Mouse (Mus musculus) forebrain, embryonic 10.5 days (tissue): ENCODE data around the gene Lgals2. TPM values are rescaled to one million over a fixed set of nuclear protein-coding genes. Genes with fewer than 3 reads are reported as not detected.

Experiments
- microRNA-seq: library from miRNA; unstranded; fragments of <30 nt; microRNA quantifications from one replicate; pipeline ENCODE4, GENCODE M21; 2017
- polyA plus RNA-seq: library from polyadenylated mRNA; unstranded; fragments of >200 nt; fragmentation: Nextera tagmentation; extraction: Ambion mirVana; gene quantifications from 2 replicates; pipeline ENCODE4 v1.2.1, GENCODE M21; 2016

Lgals2 gene
- polyA plus RNA-seq, 1 experiment from 2014 or later = not detected

Small RNA genes lying within 50 kb of the gene (microRNA-seq; reads per million reads assigned to microRNA genes)
- gene Mir6955 = not detected

Other genes starting within 250 kb of the Lgals2 start
- gene Elfn2, start 136.8 kb downstream of the Lgals2 start, polyA plus RNA-seq = 0.05 and 0.15 TPM in 2 replicates
- 71.1 and 83.6 TPM in 2 replicates for gene Mfng, start 82.1 kb downstream of the Lgals2 start, polyA plus RNA-seq
- 2.4 and 2.6 TPM in 2 replicates for gene Card10, start 52.5 kb downstream of the Lgals2 start, polyA plus RNA-seq
- gene Cdc42ep1, start 12.9 kb downstream of the Lgals2 start, polyA plus RNA-seq = 12.6 and 12.7 TPM in 2 replicates
- gene Gga1, start 21.7 kb upstream of the Lgals2 start, polyA plus RNA-seq = 46.8 and 52.6 TPM in 2 replicates
- gene Gm49510, start 44.1 kb upstream of the Lgals2 start, polyA plus RNA-seq = 0.23 and 0.35 TPM in 2 replicates
- 21.0 and 21.5 TPM in 2 replicates for gene Sh3bp1, start 44.2 kb upstream of the Lgals2 start, polyA plus RNA-seq
- 26.1 and 26.9 TPM in 2 replicates for gene Pdxp, start 58.4 kb upstream of the Lgals2 start, polyA plus RNA-seq
- gene Lgals1, start 71.2 kb upstream of the Lgals2 start, polyA plus RNA-seq = 200 and 217 TPM in 2 replicates
- 63.6 and 69.9 TPM in 2 replicates for gene Nol12, start 79.4 kb upstream of the Lgals2 start, polyA plus RNA-seq
- gene Triobp, start 92.2 kb upstream of the Lgals2 start, polyA plus RNA-seq = 39.7 and 41.6 TPM in 2 replicates
- 427 and 444 TPM in 2 replicates for gene H1f0, start 172.9 kb upstream of the Lgals2 start, polyA plus RNA-seq
- not detected in 2 replicates for gene Galr3, start 186.4 kb upstream of the Lgals2 start, polyA plus RNA-seq
- 56.0 and 60.5 TPM in 2 replicates for gene Ankrd54, start 207.4 kb upstream of the Lgals2 start, polyA plus RNA-seq
- 283 and 289 TPM in 2 replicates for gene Eif3l, start 219.7 kb upstream of the Lgals2 start, polyA plus RNA-seq